Mouse (Mus musculus): ENCODE measurements around the gene Pld1.

Pld1 gene

DNA sequence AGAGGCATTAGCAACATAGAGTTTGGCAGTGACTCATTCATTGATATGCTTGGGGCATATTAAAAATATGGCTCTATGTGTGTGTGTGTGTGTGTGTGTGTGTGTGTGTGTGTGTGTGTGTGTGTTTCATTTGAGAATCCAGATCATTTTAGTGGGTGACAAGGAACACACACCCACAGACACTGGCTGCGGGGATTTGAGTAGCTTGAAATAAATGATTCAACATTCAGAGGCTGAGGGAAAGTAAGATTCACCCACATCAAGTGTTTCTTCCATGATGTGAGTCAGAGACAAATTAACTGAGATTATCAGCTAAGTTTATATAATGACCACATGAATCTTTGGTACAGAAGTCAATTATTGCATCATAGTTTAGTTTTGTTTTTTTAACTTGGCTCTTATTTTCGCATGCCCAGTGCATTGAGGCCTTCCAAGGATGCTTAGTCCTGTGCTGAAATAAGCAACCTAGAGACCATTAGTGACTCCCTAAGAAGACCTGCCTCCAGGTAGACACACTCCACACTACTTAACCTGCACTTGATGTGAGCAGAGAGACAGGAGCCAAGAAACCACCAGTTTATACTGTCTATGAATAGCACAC lies 211.3 kb downstream of the Pld1 start:
- in situ Hi-C loops (cut with MseI, MboI), result loop anchor here (25.0 kb wide), 2 partner anchors 263 to 588 kb away; no protein-coding TSS in a partner anchor

DNA sequence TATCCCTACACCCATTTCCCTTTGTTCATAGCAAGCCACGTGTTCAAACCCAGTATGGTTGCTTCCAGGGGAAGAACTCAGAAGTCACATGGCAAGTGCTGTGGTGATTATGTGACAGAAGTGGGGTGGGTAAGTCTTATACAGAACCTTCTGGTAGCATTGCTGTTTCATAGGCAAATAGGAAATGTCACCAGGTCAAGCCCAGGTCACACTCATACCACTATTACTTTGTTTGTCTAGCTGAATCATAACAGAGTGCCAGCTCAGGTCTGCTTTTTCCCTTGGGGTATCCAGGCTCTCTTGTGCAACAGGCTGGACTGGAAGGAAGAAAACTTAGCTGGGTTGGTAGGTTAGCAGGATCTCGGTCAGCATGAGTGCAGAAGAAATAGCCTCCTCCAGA lies 219.5 kb downstream of the Pld1 start:
- in situ Hi-C loops (cut with MseI, MboI), result loop anchor here (25.0 kb wide), 2 partner anchors 254 to 579 kb away; no protein-coding TSS in a partner anchor

DNA sequence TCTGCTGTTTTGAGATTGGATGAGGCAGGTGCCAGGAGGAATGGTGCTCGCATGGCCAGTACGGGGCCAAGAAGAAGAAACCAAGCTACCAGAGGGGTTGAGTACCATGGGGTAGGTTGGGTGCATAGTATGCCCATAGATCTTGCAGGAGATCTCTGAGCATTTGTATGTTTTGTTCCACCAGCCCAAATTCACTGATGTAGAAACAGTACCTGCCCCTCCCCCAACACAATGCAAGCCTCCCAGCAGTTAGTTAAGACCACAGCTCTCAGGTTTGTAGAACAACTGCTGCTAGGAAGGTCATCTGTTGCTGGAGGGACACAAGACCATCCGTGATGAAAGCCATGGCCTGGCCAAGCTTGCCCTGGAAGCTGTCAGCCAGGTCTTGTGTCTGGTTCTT lies 220.4 kb downstream of the Pld1 start:
- in situ Hi-C loops (cut with MseI, MboI), result loop anchor here (25.0 kb wide), 2 partner anchors 253 to 578 kb away; no protein-coding TSS in a partner anchor

- in situ Hi-C loops (cut with MseI, MboI), result loop anchor here (10.0 to 25.0 kb wide), 4 partner anchors 250 to 582 kb away; no protein-coding TSS in a partner anchor
Measured at GRCm38 (mm10) chr3:28162346-28162745, 223.9 kb downstream of the Pld1 start.

DNA sequence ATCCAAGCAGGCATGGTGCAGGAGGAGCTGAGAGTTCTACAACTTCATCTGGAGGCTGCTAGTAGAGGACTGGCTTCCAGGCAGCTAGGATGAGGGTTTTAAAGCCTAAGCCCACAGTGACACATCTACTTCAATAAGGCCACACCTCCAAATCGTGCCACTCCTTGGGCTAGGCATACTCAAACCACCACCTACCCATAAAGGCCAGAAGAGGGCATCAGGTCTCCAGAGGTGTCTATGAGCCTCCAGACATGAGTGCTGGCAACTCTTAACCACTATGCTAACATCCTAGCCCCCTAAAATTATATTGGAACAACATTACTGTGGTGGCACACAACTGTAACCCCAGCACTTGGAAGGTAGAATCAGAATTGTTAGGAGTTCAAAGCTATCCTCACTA lies 226.2 kb downstream of the Pld1 start:
- in situ Hi-C loops (cut with MseI, MboI), result loop anchor here (10.0 to 25.0 kb wide), 4 partner anchors 248 to 580 kb away; no protein-coding TSS in a partner anchor

DNA sequence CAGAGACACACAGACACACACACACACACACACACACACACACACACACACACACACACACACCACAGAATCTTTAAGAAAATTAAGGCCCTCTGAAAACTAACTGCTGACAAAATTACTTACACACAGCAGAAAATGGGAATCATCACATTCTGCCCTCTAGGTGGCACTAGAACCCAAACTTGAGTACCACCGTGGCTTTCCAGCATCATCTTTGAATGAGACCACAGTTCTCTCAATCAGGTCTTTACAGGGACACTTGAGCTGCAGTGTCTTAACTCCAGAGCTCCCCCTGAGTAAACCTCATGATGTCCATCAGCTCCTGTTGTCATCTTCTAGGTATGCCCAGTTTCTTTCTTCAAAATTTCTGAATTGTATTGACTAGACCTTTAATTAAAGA lies 227.1 kb downstream of the Pld1 start:
- in situ Hi-C loops (cut with MseI, MboI), result loop anchor here (10.0 to 25.0 kb wide), 4 partner anchors 247 to 579 kb away; no protein-coding TSS in a partner anchor

- in situ Hi-C loops (cut with MseI, MboI), result loop anchor here (10.0 to 25.0 kb wide), 4 partner anchors 244 to 577 kb away; no protein-coding TSS in a partner anchor
Measured at GRCm38 (mm10) chr3:28167796-28168505, 229.5 kb downstream of the Pld1 start.

DNA sequence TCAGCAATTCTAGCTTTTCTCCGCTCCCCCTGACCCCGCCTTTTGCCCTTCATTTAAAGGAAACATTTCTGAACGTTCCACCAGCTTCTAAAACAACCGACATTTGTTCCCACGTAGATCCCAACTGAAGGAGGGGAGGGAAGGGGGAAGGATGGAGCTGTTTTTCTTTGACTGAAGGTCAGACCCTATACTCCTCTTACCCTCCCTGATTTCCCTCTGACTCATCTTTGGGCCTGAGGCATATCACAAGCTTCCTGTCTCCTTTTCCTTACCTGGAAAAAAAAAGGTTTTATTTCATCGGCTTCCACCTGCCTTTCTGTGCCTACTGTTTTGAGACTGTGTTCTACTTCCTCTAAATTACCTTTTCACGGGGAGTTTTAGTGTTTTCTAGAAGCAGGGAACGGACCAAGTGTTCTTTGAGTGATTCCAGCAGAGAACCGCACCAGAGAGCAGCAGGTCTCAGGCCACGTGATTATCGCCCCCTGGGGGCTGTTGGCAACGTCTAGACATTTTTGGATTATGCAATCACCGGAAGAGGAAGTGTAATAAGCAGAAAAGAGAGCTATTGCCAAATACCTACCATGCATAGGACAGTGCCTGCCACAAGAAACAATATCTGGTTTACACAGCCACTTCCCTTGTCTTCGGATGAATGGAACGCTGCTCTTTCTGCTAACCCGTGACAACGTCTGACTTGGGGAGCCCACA lies 232.6 kb downstream of the Pld1 start:
- in situ Hi-C loops (cut with MseI, MboI), result loop anchor here (25.0 kb wide), 2 partner anchors 241 to 566 kb away; no protein-coding TSS in a partner anchor

- in situ Hi-C loops (cut with MseI, MboI), result no loop called here
Measured at GRCm38 (mm10) chr3:28175997-28176967, 237.8 kb downstream of the Pld1 start.

DNA sequence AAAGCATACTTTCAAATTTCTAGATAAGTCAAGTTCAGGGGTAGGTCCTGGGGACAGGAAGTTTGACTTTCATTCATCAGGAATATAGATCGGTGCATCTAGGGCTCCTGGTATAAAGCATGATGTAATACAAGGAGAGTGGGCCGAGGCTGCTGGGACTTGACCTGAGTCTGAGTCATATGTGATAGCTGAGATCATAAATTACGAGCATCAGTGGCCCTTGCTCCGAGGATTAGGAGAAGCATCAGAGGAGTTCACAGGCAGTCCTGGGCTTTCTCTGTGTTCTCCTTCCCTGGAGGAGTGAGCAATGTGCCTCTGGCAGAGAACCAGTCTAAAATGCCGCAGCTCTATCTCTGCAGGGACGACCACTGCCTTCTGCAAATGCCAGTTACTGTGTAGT lies 239.8 kb downstream of the Pld1 start:
- in situ Hi-C loops (cut with MseI, MboI), result no loop called here
